Mouse (Mus musculus): ENCODE measurements around the gene Cbx3. TPM values are rescaled to one million over a fixed set of nuclear protein-coding genes. Genes with fewer than 3 reads are reported as not detected.
A peak's percentile ranks its signal among the peaks of the same experiment; 100 is the strongest.
"Not testable (repeated sequence)": the region's sequence is repeated elsewhere in the genome, so short reads cannot be mapped to it uniquely, and the experiment has no call there.

Gene Cbx3
- total RNA-seq, 1 experiment from 2014 or later, result 114 TPM

GRCm38 (mm10) chr6:51469715-51470310 is 347 bp upstream of the Cbx3 start, which contains the start of gene Hnrnpa2b1:
TSS of gene Hnrnpa2b1 (minus strand) at chr6:51469894.
- DNase-seq, result peak; percentile 98

DNA sequence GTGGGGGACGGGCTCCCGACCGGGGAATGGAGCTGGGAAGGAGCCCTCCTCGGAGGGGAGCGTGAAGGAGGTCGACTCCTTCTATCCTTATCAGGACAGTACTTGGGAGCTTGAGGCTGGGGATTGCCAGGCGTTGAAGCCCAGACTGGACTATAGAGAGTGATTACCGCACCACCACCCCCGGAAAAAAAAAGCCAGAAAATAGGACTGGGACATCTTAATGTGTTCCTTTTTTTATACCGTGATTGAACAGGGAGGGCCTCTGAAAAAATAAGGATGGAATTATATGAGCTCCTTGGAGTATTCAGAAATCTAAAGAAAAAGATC is 982 bp downstream of the Cbx3 start:
- no peak for DNase-seq

- no peak for DNase-seq
Measured at GRCm38 (mm10) chr6:51471782-51472181, 1.6 kb downstream of the Cbx3 start.

- no peak for DNase-seq
Measured at GRCm38 (mm10) chr6:51472213-51472612, 2.1 kb downstream of the Cbx3 start.

DNA sequence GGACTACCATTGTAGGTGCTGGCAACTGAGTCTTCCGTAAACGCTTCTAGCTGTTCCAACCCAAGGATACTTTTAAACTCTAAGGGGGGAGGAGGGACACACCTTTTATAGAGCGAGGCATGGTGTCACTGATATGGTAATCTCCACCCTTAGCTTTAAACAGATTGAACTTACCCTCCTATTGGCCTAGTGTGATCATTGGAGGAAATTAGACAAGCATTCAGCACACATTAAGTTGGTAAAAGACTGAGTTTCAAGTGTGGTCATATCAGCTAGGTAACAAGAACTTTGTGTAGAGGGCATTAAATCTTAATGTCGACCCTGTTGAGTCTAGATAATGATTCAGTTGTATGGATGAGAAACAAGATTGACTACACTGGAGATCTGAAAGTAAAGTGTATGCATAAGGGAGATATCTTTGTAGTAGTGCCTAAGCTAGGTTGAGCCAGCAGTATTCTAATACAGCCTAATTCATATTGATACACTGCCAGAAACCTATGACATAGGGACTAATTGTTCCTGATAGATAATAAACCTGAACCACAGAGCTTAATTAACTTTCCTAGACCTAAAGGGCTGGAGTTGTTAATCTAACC is 9.1 kb downstream of the Cbx3 start:
- DNase-seq, result no peak

DNA sequence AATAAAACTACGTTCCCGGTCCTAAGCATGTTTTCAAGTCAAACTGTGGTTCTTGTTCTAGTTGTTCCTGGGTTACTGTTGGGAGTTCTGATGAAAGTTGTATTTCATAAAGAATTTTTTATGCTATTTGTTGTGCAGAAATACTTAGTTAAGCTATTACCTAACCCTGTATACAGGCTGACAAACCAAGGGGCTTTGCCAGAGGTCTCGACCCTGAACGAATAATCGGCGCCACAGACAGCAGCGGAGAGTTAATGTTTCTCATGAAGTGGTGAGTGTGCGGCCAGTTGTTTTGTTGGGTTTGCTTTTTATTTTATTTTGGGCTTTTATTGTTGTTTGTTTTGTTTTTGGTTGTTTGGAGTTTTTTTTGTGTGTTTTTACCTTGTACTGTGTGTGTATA is 11.4 kb downstream of the Cbx3 start:
- no peak for DNase-seq

GRCm38 (mm10) chr6:51483861-51484260 is 13.7 kb downstream of the Cbx3 start:
- no peak for DNase-seq

- DNase-seq, result not testable (repeated sequence)
Measured at GRCm38 (mm10) chr6:51484556-51484955, 14.4 kb downstream of the Cbx3 start.

GRCm38 (mm10) chr6:51485646-51486045 is 15.5 kb downstream of the Cbx3 start:
- DNase-seq, result no peak

GRCm38 (mm10) chr6:51486076-51486710 is 16.0 kb downstream of the Cbx3 start:
- no peak for DNase-seq

- DNase-seq, result no peak
Measured at GRCm38 (mm10) chr6:51486731-51487130, 16.6 kb downstream of the Cbx3 start.

DNA sequence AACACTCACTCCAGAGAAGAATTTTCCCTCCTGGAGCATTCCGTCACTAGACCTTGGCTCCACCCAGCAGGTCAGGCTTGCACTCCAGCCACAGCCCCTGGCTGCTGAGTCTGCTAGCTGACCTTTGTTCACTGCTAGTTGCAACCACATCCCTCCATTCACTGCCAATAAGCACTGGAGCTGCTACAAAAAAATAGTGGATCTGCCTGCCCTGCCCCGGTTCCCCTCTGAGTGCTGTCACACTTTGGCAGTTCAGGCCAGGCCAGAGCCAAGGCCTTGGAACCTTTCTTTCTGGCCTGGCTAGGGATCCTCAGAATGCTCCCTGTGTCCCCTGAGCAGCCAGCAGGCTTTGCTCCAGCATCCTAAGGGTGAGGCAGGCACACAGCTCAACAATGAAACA is 19.6 kb downstream of the Cbx3 start:
- peak; percentile 19 for DNase-seq

DNA sequence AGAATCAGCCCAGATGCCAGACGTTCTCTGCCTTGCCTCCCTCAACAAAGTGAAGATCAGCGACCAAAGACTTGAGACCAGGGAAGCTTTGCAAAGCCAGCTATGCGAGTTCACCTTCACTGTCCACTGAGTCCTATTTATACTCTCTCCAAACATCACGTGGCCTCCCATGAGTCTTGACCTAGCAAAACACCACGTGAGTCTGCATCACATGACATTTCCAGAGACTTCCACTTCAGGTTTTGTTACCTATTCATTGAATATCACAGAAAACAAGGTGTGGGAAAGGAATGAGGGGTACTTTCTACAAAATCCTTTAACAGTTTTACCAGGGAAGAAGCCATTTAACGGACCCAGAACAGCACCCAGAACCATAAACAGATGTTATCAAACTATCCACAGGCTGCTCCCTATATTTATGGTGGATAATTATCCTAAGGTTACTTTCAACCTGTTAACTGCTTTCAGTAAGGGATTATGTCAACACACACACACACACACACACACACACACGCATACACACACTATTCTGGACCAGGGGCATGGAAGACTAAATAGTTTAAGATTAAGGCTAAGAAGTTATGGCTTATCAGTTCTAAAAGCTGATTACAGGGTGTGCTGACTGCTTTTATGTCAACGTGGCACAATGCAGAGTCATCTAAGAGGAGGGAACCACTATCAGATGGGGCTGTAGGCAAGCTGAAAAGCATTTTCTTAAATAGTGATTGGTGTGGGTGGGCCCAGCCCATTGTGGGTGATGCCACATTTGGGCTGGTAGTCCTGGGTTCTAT is 27.4 kb downstream of the Cbx3 start:
- no peak for DNase-seq

DNA sequence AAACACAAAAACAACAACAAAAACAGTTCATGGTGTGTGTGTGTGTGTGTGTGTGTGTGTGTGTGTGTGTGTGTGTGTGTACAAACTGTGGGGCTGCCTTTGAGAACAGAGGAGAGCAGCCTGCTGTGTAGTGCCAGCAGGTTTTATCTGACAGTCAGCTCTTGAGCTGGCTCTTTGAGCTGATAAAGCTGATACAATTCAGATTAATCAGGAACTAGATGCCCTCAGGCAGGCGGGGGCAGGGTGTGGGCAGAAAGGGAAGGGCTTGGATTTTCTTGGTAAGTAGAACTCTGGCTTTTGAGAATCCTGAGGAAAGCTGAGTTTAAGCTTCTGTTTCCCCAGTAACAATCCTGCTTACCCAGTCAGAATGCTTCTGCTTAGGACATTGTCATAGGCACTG is 35.5 kb downstream of the Cbx3 start:
- no peak for DNase-seq

GRCm38 (mm10) chr6:51507556-51507955 is 37.4 kb downstream of the Cbx3 start:
- no peak for DNase-seq

- peak; percentile 81 for DNase-seq
Measured at GRCm38 (mm10) chr6:51508750-51509648, 38.8 kb downstream of the Cbx3 start.

- peak; percentile 42 for DNase-seq
Measured at GRCm38 (mm10) chr6:51510094-51510493, 39.9 kb downstream of the Cbx3 start.

GRCm38 (mm10) chr6:51510946-51511345 is 40.8 kb downstream of the Cbx3 start:
- no peak for DNase-seq

DNA sequence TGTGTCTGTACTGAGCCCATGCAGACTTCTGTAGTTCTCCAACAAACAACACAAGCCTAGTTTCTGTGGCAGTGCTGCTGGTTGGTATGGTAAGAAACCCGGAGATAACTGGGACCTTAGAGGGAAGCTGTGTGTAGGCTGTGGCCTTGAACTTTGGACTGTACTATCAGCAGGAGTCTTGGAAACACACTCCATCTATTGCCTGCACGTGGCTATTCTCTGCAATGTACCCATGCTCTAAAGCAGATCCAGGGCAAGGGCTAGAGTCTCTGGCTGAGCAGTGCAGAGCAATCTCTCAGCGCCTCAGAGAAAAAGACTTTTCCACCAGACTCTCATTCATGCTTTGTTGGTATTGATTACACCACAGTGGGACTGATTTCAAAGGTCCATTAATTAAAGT is 43.6 kb downstream of the Cbx3 start:
- no peak for DNase-seq

- DNase-seq, result no peak
Measured at GRCm38 (mm10) chr6:51514860-51515259, 44.7 kb downstream of the Cbx3 start.

GRCm38 (mm10) chr6:51523310-51523709 is 53.1 kb downstream of the Cbx3 start:
- no peak for DNase-seq

GRCm38 (mm10) chr6:51523807-51524320 is 53.7 kb downstream of the Cbx3 start, which contains the start of gene Snx10:
TSS of gene Snx10 (plus strand) at chr6:51523901.
- peak; percentile 70 for DNase-seq

All from adrenal gland, postnatal 25 days (tissue).